Mouse (Mus musculus): ENCODE measurements around the gene Snrpd2. TPM values are rescaled to one million over a fixed set of nuclear protein-coding genes. Genes with fewer than 3 reads are reported as not detected.

The Snrpd2 gene
- polyA plus RNA-seq, 1 experiment from 2014 or later = 103 TPM

DNA sequence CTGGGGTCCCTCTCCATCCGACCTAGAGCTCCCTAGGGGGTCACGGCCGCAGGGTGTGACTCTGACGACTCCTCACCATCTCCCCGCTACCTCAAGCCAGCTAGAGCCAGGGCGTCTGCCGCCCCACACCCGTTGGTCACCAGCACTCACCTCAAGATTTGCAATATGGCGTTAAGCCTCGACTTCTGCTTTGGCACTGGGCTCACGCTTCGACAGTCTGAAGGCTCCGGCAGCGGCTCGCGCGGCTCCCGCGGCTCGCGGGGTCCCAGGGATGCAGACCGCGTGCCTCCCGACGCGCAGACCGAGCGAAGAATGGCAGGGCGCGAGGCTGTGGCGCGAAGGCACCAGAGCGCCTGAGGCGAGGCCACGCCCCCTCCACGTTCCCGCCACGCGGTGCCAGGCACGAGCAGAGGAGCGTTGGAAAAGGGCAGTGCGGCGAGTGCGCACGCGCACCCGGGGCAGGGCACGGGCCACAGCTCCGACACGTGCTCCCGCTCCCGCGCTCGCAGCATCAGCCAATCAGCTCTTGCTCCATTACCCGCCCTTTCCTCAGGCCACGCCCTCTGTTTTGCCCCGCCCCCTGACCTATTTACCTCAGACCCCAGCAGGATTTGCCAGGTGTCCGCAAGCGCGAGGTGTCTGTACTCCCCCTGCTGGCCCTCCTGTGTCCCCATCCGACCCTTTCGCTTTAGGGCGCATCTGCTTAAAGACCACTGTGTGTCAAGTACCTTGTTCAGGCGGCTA is 31.3 kb upstream of the Snrpd2 start, which contains the start of gene Gm4969:
Gene Gm4969 (minus strand): TSS at position 341 of the 744 bp plus-strand sequence.
- Histone ChIP-seq H3K27ac (replicated peaks) (no peak within 1 kb of the TSS), H3K36me3 (ENCODE audit: control insufficient read depth, insufficient read depth, low read length) (no peaks in the 10 kb centered on the region), H3K4me1 (replicated peaks; ENCODE audit: control insufficient read depth, insufficient read depth) (no peaks in the 10 kb centered on the region; the same call in 1 of the 2 replicates), H3K9me3 (ENCODE audit: control insufficient read depth, low read length) (no peaks in the 10 kb centered on the region), H3K27me3 (ENCODE audit: control insufficient read depth, insufficient read depth, low read length) (no peaks in the 10 kb centered on the region), H3K4me3 (ENCODE audit: low read depth, low read length) (0 out of 2 replicates have a peak within 1 kb of the TSS, but pooled peaks have one; percentile 11), H3K4me2 (replicated peaks; ENCODE audit: low read depth) (peak within 1 kb of the TSS; percentile 18), H3K9ac (ENCODE audit: low read length) (no peak within 1 kb of the TSS)
- 23% methylated on average over 61 of the region's 64 CpGs for WGBS
- peak; percentile 81 for DNase-seq (ENCODE audit: low spot score)
- peak; percentile 54 for TF ChIP-seq CTCF (IDR thresholded peaks at IDR 0.05; ENCODE audit: low read depth)
- TF ChIP-seq EP300 (optimal IDR thresholded peaks at IDR 0.05) = no peak
- peak; percentile 45 for ATAC-seq (ENCODE audit: low FRiP score, low TSS enrichment)

DNA sequence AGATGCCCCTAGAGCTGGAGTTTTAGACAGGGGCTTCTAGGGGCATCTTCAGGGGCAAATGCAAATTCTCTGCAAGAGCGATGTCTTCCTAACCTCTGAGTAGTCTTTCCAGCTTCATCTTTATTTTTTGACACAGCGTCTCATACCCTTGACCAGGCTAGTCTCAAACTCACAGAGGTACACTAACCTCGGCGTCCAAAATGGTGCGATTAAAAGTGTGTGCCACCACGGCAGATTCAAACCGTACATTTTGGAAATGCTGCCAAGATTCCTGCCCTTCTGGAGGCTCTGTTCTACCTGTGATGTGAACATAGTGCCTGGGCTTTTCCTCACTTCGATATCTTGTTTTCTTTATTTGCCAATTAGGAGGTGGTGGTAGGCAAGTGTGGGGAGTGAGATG is 30.4 kb upstream of the Snrpd2 start:
- H3K9me3 ChIP-seq (ENCODE audit: control insufficient read depth, low read length) = no peaks in the 10 kb centered on the region
- no peaks in the 10 kb centered on the region; the same call in 1 of the 2 replicates for H3K4me1 ChIP-seq (replicated peaks; ENCODE audit: control insufficient read depth, insufficient read depth)
- 90% methylated on average over 8 of the region's 8 CpGs for WGBS
- peak; percentile 20 for ATAC-seq (ENCODE audit: low FRiP score, low TSS enrichment)
- H3K4me2 ChIP-seq (replicated peaks; ENCODE audit: low read depth) = no peak overlapping the region
- H3K27me3 ChIP-seq (ENCODE audit: control insufficient read depth, insufficient read depth, low read length) = no peaks in the 10 kb centered on the region
- no peak overlapping the region for H3K4me3 ChIP-seq (ENCODE audit: low read depth, low read length)
- no peaks in the 10 kb centered on the region for H3K36me3 ChIP-seq (ENCODE audit: control insufficient read depth, insufficient read depth, low read length)
- TF ChIP-seq EP300 (optimal IDR thresholded peaks at IDR 0.05) (no peak), CTCF (IDR thresholded peaks at IDR 0.05; ENCODE audit: low read depth) (no peak)
- no peak overlapping the region for H3K27ac ChIP-seq (replicated peaks)
- no peak for DNase-seq (ENCODE audit: low spot score)
- no peak overlapping the region for H3K9ac ChIP-seq (ENCODE audit: low read length)

DNA sequence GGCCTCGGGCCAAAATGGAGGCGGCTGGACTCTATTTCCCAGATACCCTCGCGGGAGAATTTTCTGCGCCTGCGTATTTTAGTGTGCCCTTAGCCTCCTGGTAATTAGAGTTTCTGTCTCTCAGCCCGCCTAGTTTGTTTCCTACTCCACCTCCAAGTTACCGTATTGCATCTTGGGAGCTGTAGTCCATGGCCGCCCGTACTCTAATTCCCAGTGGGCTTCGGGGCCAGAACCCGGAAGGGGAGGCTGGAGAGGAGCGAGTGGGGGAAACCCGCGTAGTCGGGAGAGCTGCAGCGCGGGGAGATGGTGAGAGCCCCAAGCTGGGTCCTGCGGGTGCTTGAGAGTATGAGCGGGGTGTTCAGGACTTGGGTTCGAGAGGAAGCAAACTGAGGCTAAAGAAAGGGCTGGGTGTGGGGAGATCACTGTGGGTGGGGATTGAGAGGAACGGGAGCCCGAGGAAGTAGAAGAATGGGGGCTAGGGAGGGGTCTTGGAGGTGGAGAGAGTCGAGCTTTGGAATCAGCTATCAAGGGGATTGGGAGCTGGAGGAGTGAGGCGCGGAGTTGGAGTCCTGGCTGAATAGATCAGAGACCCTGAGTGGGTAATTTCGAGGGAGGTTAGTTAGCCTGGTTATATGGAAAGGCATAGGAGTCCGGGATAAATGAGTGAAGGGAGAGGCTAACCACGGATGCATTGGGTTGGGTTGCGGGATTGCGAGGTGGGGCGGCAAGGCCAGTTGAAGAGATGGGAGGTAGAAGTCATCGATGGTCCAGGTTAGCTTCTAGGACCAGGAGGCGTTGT is 29.7 kb upstream of the Snrpd2 start, which contains the start of gene Fbxo46:
Gene Fbxo46 (plus strand): TSS at position 229 of the 799 bp plus-strand sequence.
- 2% methylated on average over 34 of the region's 34 CpGs for WGBS
- H3K36me3 ChIP-seq (ENCODE audit: control insufficient read depth, insufficient read depth, low read length) = no peaks in the 10 kb centered on the region
- H3K9me3 ChIP-seq (ENCODE audit: control insufficient read depth, low read length) = no peaks in the 10 kb centered on the region

DNA sequence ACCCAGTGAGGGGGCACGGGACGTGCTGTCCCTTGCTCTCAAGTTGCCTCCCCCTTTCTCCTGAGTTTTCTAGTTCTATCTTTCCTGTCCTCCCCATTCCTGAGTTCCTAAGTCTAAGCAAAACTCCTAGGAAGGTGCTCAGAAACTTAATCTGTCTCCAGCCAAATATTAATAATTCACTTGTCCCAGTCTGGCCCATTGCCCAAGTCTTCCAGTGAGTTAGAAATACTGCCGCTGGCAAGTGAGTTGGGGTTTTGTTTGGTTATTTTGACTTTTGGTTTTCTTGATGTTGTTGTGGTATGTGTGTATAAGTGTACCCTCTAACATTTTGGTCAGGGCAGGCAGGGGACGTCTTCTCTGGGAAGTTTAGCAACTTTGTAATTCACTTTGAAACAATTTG is 27.8 kb upstream of the Snrpd2 start:
- H3K27me3 ChIP-seq (ENCODE audit: control insufficient read depth, insufficient read depth, low read length) = no peaks in the 10 kb centered on the region
- H3K36me3 ChIP-seq (ENCODE audit: control insufficient read depth, insufficient read depth, low read length) = peaks cover 4% of the 10 kb centered on the region; the same call in 1 of the 2 replicates
- H3K4me3 ChIP-seq (ENCODE audit: low read depth, low read length) = no peak overlapping the region
- ATAC-seq (ENCODE audit: low FRiP score, low TSS enrichment) (no peak), DNase-seq (ENCODE audit: low spot score) (no peak)
- TF ChIP-seq EP300 (optimal IDR thresholded peaks at IDR 0.05) = no peak
- no peak for TF ChIP-seq CTCF (IDR thresholded peaks at IDR 0.05; ENCODE audit: low read depth)
- no peak overlapping the region for H3K9ac ChIP-seq (ENCODE audit: low read length)
- no peak overlapping the region for H3K27ac ChIP-seq (replicated peaks)
- H3K4me2 ChIP-seq (replicated peaks; ENCODE audit: low read depth) = no peak overlapping the region
- 78% methylated on average over 4 of the region's 4 CpGs for WGBS
- H3K9me3 ChIP-seq (ENCODE audit: control insufficient read depth, low read length) = no peaks in the 10 kb centered on the region
- H3K4me1 ChIP-seq (replicated peaks; ENCODE audit: control insufficient read depth, insufficient read depth) = no peaks in the 10 kb centered on the region; the same call in 1 of the 2 replicates

More for the DNA sequence above, 29.7 kb upstream of the Snrpd2 start, which contains the start of gene Fbxo46:
- TF ChIP-seq CTCF (IDR thresholded peaks at IDR 0.05; ENCODE audit: low read depth) (no peak), EP300 (optimal IDR thresholded peaks at IDR 0.05) (no peak)
- H3K27ac ChIP-seq (replicated peaks) = peak within 1 kb of the TSS; percentile 45
- H3K4me2 ChIP-seq (replicated peaks; ENCODE audit: low read depth) = peak within 1 kb of the TSS; percentile 87
- H3K9ac ChIP-seq (ENCODE audit: low read length) = peak within 1 kb of the TSS; percentile 73
- H3K4me1 ChIP-seq (replicated peaks; ENCODE audit: control insufficient read depth, insufficient read depth) = no peaks in the 10 kb centered on the region; the same call in 1 of the 2 replicates
- DNase-seq (ENCODE audit: low spot score) (peak; percentile 94), ATAC-seq (ENCODE audit: low FRiP score, low TSS enrichment) (peak; percentile 96)
- no peaks in the 10 kb centered on the region for H3K27me3 ChIP-seq (ENCODE audit: control insufficient read depth, insufficient read depth, low read length)
- H3K4me3 ChIP-seq (ENCODE audit: low read depth, low read length) = peak within 1 kb of the TSS; percentile 62

DNA sequence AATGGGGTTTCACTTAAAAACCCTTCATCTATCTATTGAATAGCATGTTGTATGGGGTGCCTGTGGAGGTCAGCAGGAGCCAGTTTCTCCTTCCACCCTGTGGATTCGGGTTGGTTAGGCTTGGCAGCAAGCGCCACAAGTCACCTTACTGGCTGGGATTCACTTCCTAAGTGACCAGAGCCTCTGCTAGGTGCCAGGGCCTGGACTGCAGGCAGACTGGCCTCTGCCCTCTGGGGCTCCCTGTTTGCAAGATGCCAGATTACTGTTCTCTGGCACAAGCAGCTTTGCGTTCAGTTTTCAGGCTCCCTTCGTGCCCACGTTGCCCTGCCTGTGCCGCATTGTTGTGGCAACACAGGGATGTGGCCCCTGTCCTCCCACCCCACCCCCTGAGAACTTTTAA is 24.8 kb upstream of the Snrpd2 start:
- ATAC-seq (ENCODE audit: low FRiP score, low TSS enrichment) (no peak), DNase-seq (ENCODE audit: low spot score) (no peak)
- TF ChIP-seq EP300 (optimal IDR thresholded peaks at IDR 0.05) (no peak), CTCF (IDR thresholded peaks at IDR 0.05; ENCODE audit: low read depth) (no peak)
- Histone ChIP-seq H3K4me3 (ENCODE audit: low read depth, low read length) (no peak overlapping the region), H3K27ac (replicated peaks) (no peak overlapping the region), H3K4me2 (replicated peaks; ENCODE audit: low read depth) (no peak overlapping the region), H3K27me3 (ENCODE audit: control insufficient read depth, insufficient read depth, low read length) (no peaks in the 10 kb centered on the region), H3K4me1 (replicated peaks; ENCODE audit: control insufficient read depth, insufficient read depth) (no peaks in the 10 kb centered on the region; the same call in 1 of the 2 replicates), H3K36me3 (ENCODE audit: control insufficient read depth, insufficient read depth, low read length) (peaks cover 4% of the 10 kb centered on the region; the same call in 1 of the 2 replicates), H3K9me3 (ENCODE audit: control insufficient read depth, low read length) (no peaks in the 10 kb centered on the region), H3K9ac (ENCODE audit: low read length) (no peak overlapping the region)
- 84% methylated on average over 6 of the region's 6 CpGs for WGBS
